Mouse (Mus musculus) c-Kit-positive CD71-negative TER-119-negative erythroid progenitor cells, embryonic 14.5 days (primary cell): Measurements from ENCODE around the gene Uba52.
A peak's percentile ranks its signal among the peaks of the same experiment; 100 is the strongest.

ENCODE experiments used
- DNase-seq: peaks from one replicate; pipeline ENCODE4 v3.0.0-alpha.2; 2013; ENCODE audit warnings: low read depth

Uba52 gene

GRCm38 (mm10) chr8:70481908-70482307 is 28.7 kb downstream of the Uba52 start:
- DNase-seq: no peak

DNA sequence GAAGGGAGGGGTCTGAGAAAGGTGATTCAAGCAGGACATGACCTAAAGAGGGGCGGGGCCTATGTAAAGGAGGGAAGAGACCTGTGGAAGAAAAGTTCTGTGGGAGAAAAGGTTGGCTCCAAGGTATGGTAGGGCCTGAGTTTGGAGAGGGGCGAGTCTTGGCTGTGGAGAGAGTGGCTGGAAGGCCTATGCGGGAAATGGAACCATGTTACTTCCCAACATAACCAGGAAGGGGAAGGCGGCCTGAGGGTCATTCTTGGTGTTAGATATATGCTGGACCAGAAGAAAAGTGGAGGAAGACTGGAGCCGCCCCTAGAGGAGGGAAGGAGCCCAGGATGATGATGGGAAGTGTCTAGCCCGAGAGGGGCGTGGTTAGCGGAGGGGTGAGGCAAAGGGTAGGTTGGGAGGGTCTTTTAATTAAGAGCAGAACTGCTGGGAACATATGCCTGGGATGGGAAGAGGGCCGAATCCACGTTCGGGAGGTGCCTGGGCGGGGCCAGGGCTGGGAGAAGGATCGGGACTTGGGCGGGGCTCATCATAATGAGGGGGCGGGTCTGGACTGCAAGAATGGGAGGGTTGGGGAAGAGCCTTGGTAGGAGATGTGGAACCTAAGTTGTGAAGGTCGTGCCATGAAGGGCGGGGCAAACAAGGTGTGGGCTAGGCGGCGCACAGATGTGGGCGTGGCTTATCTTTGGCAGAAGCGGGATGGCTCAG is 33.2 kb downstream of the Uba52 start:
- DNase-seq: no peak

DNA sequence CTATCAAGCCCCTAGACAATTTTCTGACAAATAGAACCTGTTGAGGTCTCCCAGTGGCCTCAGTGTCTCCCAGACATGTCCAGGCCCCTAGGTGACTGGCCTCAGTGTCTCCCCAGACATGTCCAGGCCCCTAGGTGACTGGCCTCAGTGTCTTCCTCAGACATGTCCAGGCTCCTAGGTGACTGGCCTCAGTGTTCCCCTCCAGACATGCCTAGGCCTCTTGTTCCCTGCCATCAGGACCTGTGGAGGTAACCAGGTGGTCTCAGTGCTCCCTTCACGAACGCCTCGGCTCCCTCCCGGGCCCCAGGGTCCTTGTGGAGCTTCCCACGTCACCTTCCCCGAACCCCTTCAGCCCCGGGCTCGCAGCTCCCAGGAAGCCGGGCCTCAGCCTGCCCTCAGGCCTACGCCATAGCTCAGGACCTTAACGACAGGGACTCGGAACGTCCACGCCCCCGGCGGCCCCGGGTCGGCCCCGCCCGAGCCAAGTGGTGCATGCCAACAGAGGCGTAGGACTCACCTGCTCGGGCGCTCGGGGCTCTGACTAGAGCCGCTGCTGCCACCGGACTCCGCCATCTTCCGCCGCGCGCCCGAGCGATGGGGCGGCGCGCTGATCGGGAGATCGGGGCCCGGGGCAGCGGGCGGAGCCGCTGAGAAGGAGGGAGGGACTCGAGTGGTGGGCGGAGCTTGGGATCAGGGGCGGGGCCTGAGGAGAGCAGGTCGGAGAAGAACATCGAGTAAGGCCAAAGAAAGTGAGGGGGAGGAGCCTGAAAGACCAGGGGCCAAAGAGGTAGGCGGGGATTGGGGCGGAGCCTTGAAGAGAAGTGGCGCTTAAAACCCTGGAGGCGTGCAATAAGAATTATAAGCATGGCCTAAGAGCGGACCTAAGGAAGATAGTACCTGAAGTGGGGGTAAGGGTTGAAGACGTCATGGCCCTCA is 34.0 kb downstream of the Uba52 start, which contains the start of gene Klhl26:
Klhl26 (minus strand) TSS at position 636 of the 936 bp plus-strand sequence.
- DNase-seq: peak; percentile 99

- DNase-seq: no peak
Observed at GRCm38 (mm10) chr8:70471856-70472255, 38.7 kb downstream of the Uba52 start.

GRCm38 (mm10) chr8:70469938-70470337 is 40.7 kb downstream of the Uba52 start:
- no peak for DNase-seq

- DNase-seq: no peak
Observed at GRCm38 (mm10) chr8:70469295-70469916, 41.2 kb downstream of the Uba52 start.

GRCm38 (mm10) chr8:70468733-70469132 is 41.9 kb downstream of the Uba52 start:
- no peak for DNase-seq

DNA sequence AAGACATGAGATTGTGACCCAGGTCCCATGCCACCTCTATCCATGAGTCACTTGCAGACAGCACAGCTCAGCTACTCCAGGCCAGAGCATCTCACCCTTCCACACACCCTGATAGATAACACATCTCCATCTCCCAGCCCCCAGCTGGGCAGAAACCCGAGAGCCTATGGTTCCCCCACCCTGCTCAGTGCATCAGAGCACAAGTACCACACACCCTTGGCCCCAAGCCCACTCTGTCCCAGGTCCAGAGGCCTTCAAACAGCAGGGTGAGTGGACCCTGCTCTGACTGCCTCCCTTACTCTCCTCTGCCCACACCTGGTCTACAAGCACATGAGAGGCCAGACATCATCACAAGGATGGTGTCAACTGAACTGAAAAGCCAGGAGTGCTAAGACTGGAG is 42.7 kb downstream of the Uba52 start:
- DNase-seq: no peak

DNA sequence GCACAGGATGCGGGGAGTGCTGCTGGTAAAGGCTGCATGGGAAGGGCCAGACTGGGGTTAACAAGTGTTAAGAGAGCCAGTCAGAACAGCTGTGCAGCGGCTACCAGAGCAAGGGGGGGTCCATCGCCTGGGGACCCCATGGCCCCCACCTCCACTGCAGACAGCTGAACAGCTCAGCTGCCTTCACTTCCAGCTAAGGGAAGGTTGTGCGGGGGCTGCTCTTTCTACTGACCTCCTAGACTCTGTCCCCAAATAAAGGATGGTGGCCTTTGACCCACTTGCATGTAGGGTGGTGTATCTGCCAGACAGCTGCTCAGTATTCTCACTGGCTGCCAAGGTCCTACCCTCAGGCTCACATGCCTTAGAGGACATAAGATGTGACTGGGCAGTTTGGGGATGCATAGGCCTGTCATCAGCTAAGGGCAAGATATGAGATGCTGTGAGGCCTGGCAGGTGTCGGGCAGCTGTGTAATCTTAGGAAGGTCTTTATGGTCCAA is 43.3 kb downstream of the Uba52 start:
- no peak for DNase-seq

- DNase-seq: no peak
Observed at GRCm38 (mm10) chr8:70466771-70467170, 43.8 kb downstream of the Uba52 start.

- no peak for DNase-seq
Observed at GRCm38 (mm10) chr8:70466305-70466704, 44.3 kb downstream of the Uba52 start.

DNA sequence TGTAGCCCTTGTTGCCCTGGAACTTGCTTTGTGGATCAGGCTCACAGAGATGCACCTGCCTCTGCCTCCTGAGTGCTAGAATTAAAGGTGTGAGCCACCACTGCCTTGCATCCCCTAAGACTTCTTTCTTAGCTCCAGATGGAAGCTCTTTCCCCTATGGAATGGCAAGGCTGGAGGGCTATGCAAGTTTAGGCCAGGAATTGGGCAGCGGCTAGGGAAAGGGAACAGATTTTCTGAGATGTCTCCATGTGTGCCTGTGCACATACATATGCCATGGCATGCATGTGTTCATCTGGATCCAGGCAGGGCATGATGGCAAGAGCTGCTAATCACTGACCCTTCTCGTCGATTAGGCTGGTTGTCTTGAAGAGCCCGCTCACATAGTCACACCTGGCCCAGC is 44.9 kb downstream of the Uba52 start:
- no peak for DNase-seq

- DNase-seq: no peak
Observed at GRCm38 (mm10) chr8:70464162-70464561, 46.4 kb downstream of the Uba52 start.

- DNase-seq: no peak
Observed at GRCm38 (mm10) chr8:70463306-70463705, 47.3 kb downstream of the Uba52 start.

DNA sequence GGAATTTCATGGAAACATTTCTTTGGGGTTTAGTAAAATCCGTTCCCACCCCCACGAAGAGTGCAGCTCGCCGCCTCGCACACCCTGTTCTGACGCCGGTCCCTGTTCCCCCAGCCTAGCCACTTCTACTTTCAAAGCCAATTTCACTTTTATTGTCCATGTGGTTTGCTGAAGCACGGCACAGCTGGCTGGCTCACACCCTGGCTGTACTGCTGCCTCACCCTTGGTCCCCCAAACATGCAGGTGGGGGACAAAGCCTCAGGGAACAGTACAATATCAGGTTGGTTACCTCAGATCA is 48.1 kb downstream of the Uba52 start:
- DNase-seq: no peak

- DNase-seq: no peak
Observed at GRCm38 (mm10) chr8:70461765-70462515, 48.7 kb downstream of the Uba52 start.

- DNase-seq: no peak
Observed at GRCm38 (mm10) chr8:70460606-70461005, 50.0 kb downstream of the Uba52 start.

DNA sequence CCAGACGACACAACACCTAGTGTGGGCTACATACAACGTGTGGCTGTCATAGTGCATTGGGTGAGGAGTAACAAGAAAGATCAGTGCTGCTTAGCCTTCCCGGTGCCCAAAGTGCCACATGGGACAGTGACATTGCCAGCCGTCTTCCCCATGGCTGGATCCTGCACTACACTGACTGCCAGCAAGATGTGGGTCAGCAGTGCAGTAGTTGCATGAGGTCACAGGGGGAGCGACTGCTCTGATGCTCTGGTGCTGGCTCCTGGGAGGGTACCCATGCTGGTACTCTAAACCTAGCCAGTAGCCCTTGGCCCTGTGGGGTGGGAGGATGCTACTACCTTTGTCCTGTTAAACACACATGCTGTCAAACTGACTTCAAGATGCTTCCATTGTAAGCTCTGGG is 50.4 kb downstream of the Uba52 start:
- DNase-seq: no peak

GRCm38 (mm10) chr8:70459636-70460035 is 51.0 kb downstream of the Uba52 start:
- no peak for DNase-seq

DNA sequence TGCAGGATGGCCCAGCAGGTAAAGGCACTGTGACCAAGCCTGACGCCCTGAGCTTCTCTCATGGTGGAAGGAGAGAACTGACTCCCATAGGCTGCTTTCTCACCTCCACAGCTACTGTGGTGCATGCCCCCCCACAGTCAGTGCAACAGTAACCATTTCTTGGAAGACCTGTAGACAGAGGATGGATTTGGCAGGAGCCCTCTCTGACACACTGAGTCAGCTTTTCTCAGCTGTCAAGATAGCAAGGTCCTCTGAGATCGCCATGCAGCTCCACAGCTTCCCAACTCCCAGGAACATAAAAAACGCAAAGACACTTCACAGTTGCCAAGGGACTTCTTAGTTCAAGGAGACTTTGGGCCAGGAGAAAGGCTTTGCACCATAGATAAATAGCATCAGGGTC is 52.1 kb downstream of the Uba52 start:
- DNase-seq: no peak
